Mouse (Mus musculus): ENCODE measurements around the gene Lsg1.

Gene Lsg1

DNA sequence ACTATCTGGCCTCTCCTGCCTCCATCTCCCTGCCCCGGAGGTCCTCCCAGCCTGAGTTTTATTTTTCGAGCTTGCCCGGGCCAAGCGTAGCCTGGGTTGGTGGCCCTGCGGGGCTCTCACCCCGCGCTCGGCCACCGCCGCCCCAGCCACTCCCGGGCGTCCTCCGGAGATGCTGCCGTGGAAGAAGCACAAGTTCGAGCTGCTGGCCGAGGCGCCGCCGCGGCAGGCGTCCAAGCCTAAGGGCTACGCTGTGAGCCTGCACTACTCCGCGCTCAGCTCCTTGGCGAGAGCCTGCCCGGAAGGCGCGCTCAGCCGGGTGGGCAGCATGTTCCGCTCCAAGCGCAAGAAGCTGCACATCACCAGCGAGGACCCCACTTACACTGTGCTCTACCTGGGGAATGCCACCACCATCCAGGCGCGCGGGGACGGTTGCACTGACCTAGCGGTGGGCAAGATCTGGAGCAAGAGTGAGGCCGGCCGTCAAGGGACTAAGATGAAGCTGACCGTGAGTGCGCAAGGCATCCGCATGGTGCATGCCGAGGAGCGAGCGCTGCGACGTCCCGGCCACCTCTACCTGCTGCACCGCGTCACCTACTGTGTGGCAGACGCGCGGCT, 13.1 kb upstream of the Lsg1 start:
- DNase-seq, result peak; percentile 76

DNA sequence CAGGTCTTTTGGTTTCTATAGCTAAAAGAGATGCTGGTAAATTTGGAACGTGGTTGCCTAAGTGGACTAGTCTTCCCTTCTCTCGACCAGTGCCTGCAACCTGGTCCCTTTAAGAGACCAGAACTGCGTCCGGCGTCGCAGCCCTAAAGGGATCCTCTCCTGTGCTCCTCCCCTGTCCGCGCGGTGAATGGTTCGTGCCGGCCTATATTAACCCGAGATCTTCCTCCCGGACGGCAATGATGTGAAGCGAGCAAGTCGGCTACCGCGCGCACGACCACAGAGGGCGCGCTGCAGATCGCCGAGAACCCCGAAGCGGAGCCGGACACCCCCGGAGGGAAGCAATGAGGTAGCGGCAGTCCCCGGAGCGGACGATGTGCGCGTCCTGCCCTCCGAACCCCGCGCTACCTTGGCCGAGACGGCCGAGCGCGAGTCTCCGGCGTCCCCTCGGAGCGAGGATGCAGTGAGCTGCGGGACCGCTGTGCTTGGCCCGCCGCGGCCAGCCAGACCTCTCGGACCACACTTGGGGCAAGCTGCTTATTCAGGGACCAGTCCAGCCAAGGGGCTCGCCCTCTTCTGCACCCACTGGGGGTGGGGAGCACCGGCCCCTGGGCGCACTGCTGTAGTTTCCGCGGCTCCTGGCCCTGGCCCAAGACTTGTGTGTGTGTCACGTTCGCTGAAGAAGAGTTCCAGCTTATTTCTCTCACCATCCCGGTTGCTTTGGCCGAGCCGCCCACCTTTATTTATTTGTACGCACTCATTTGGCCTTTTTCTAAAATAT, 12.3 kb upstream of the Lsg1 start, which contains the start of gene Fam43a:
Gene Fam43a, plus strand, starts transcription at position 233 of the 778 bp plus-strand sequence.
- peak; percentile 94 for DNase-seq

DNA sequence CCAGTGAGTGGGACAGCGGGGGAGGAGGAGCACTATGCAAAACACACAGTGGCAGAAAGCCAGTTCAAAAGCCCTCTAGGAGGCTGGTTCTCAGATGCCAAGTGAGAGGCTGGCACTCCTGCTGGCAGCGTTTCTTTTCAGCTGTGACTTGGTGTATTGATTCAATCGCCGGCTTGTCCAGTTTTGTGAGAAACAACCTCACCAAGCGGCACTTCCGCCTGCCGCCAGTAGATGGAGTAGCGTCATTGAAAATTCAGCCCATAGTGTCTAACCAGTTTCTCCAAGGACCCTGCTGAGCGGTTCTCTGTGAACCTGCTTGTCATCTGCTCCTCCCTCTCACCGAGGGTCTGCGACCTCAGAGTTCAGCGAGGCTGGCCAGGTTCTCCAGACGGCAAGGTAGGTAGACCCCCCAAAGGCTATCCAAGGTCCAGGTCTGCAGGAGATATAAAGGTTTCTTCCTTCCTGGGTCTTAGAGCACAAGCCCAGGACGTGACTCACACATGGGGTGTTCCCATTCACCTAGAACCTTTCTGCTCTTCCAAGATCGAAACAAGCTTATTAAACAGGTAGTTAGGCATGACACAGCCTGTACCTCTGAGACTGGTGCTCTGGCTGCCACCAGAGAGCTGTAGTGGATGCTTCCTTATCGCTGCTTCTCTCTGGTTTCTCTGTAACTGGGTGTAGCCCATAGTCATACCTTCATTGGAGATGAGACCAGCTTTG, 9.7 kb upstream of the Lsg1 start:
- DNase-seq, result peak; percentile 87

DNA sequence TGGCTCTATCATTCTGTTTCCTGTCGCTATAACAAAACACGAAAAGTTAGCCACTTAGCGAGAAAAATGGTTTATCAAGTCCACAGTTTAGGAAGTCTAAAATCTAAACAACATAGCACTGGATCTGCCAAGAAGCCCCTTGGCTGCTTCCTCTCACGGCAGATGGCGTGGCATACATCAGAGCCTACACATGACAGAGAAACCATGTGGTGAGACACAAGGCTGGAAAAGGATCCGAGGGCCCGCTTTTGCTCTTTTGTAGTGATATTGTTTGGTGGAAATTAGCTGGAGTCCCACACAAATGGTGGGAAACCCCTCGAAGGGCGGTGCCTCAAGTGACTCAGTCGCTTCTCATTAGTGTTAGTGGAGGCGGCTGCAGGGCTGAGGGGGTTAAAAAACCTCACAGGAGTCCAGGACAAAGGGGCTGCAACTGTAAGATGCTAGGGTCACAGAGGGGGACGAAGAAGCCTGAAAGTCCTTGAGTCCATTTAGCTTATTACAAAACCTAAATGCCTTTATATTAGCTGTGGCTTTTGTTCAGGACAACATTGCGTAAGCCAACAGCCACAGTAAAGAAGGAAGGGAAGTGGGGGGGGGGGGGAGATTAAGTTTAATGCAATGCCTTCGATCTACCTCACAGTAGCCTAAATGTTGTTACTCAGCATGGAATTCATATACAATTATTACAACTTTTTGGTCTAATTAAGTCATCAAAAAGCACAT, 8.6 kb upstream of the Lsg1 start:
- no peak for DNase-seq

DNA sequence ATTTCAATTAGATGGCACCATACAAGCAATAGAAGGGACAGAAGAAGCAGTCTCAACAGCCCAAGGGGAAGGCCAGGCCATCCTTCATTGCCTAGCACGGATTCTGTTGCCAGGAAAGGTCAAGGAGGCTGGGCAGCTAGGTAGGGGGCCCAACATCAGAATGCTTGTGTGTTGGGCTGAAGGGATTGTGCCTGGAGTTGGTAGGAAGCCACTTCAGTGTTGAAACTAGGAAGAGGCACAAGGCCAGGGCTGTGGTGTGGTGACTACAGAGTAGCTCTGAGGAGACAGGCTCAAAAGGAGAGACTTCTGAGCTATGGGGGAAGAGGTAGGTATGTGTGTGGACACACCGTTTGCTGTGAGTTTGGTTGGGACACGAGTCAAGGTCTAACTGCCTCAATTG, 8.0 kb upstream of the Lsg1 start:
- no peak for DNase-seq

DNA sequence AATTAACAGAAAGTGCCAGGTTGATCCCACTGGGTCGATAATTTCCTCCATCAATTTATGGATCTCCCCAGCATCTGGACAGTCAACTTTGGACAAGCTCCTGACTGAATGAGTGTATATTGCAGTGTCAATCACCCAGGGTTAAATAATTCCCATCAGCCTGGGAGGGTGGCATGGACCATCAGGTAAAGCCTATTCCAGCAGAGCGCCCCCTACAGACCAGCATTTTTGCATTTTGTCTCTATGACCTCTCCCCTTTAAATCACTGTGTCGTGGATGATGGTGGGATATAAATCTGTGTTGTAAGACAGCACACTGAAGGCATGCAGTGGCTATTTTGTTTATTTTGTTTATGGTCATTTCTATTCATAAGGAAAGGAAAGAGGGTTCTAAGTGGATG, 4.6 kb upstream of the Lsg1 start:
- DNase-seq, result no peak

DNA sequence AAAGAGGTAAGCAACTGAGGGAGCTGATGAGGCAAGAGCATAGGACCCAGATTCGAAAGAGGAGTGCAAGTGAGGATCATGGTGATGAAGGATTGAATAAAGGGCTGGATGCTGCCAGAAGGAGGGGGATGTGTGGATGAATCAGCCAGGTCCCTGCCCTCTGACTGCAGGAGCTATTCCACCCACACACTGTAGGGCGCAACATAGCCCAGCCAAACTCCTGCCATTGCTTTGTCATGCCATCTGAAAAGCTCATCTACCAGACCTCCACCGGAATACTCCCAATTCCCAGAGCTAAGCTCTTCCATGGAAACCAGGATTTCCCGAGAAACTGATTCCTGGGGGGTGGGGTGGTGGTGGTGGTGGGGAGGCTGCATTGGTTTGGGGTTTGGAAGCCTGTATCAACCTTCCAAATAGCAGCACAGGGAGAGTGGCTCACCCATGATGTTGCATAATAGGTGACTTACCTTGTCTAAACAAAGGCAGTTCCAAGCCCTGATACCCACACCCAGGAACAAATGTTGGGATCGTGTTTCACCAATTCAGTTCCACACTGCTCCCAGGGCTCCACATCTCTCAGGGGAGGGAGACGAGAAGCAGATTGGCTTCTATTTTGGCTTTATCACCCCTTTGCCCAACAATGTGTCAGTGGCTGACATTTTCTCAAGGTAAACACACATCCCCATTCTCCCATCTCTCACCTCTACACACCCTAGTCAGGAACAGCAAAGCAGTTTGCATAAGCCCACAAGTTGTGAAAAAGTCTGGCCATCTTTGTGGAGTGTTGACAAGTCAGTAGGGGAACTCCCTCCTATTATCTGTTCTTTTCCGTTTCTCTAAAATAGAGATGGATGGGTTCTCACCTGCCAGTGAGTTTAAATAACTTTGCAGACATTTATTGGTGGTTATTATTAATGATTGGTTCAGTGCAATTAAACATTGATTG, 3.1 kb upstream of the Lsg1 start:
- no peak for DNase-seq

DNA sequence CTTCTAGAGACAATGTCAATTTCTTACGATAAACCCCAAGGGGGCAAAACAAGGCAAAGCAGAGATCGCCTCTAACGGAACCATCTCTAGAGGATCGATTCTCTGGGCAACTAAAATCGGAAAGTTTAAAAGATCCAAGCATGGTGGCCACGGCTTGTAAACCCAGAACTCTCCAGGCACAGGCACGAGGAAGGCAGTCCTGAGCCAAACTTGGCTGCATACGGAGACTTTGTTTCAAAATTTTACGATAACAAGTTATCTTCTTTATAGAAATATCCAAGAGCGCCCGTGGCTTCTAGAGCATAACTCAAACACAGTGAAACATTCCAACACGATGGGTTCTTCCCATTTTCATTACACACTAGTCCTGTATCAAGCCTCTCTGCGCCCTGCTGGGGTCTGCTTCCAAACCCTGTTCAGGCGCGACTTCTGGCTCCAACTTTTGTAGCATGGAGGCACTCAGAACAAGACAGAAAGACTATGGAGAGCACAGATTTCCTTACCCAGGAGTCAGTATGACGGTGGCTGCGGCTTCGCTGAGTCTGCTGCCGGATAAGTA, 378 bp downstream of the Lsg1 start:
- no peak for DNase-seq

DNA sequence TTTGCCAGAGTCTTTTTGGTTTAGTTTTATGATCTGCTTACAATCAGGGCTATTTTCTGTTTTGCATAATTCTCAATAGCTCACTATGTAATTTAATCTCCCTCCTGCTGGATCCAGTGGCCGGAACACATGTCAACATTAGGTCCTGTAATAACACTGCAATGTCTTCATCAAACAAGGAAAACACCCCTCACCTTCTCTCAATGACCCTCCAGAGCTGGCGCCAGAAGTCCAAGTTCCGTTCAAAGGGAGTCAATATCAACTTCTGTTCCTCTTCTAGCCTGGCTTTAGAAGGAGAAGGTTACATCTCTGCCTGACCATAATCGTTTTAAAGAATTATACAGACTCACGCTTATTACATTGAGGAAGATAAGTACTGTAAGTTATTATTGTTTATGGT, 6.6 kb downstream of the Lsg1 start:
- no peak for DNase-seq

DNA sequence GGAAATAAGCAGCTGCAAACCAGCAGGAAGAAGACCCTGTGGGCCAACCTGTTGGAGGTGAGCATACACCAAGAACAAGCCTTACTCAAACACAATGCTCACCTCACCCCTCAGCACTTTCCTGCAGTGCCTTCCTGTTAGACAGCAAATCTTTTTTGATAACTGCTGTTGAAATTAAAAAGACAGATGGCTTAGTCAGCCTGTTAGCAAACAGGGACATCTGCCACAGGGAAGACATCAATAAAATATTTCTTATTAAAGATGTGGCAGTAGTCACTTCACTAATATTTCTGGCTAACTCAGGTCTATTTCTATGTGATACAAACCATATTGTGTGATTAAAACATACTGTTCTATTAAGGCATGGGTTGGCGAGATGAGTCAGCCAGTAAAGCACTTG, 11.0 kb downstream of the Lsg1 start:
- DNase-seq, result no peak

DNA sequence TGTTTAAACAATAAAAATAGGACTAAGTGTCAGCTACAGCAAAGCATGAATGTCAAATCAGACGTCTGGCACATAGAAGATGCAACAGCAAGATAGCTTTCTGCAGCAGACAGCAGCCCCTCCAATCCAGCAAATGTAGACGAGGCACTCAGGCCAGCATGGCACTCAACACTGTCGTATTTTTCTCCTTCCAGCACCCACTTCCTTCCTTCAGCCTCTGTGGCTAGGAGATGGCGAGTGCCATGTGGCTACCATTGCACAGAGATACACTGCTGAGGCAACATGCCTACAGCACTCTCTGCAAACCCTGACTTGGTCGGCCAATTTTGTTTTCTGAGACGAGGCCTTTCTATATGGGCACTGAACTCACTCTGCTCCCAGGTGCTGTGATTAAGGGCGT, 11.6 kb downstream of the Lsg1 start:
- no peak for DNase-seq

DNA sequence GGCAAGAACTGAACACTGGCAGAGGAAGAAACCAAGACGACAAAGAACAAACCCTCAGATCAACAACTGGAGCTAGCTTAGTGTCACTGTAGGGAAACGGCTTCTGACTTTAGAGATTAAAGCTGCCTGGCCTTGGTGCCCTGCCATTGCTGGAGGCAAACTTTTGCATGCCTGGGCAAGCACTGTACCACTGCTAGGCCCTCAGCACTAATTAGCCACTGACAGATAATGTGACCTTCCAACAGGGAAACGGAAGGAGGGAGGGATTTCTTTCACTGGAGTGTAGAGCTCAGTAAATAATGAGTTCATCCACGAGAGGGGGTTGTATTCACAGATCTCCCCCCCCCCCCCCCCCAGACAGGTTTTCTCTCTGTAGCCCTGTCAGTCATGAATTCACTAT, 15.2 kb downstream of the Lsg1 start:
- no peak for DNase-seq

DNA sequence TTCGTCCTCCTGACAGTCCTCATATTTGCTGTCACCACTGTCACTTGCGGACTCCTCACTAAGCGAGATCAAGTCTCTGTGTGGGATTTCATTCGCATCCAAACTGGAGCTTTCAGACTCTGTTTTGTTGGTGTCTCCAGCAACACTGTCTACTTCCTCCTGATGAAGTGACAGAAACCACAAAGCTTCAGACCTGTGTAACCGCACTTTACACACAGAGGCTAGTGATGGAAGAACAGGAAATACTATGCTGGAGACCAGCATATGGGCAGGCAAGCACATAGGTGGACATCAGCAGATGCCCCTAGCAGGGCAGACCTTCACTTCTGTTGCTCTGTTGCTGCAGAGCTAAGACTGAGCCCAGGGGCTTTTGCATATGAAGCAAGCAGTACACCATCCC, 16.0 kb downstream of the Lsg1 start:
- no peak for DNase-seq

DNA sequence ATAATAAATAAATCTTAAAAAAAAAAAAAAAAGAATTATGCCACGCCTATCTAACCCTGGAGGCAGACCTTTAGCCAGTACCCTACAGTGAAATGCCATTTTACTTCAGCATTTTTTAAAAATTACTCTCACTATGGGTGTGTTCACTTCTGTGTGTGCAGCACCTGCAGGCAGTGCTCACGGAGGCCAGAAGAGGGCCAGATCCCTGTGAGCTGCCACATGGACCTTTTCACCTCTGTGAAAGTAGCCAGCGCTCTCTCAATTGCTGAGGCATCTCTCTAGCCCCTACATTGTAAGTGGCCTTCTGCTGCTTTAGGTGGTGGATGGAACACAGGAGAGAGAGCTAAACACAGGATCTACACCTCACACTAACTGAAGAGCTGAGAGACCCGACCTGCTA, 17.2 kb downstream of the Lsg1 start:
- no peak for DNase-seq

DNA sequence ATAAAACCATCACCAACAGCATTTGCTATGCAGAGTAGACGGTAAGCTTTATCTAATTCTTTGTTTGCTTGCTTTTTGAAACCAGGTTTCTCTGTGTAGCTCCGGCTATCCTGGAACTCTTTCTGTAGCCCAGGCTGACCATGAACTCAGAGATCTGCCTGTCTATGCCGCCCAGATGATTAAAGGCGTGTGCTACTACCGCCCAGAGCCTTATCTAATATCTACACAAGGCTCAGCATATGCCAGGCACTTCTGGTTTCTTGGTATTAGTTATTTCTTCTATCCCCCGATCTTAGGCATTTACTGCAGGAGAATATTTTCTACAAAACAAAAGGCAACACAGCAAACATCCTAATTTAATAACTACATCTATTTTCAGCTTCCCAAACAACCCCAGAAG, 21.8 kb downstream of the Lsg1 start:
- no peak for DNase-seq

DNA sequence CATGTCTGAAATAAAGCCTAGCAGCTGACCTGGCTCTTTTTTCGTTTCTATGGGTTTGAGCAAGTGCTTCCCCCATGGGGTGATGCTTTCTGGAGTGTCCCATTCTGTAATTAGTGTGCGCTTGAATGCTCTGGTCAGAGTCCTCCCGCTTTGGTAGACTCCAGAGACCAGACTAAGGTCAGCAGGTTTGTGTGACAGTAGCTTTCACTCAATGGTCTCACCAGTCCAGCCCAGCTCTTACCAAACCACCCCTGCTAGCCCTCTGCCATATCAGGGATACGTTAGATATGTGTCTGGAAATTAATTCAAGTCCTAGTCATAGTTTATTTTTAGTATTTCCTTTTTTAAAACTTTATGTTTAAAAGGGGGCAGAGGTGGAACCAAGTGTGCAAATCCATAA, 26.8 kb downstream of the Lsg1 start:
- DNase-seq, result no peak

DNA sequence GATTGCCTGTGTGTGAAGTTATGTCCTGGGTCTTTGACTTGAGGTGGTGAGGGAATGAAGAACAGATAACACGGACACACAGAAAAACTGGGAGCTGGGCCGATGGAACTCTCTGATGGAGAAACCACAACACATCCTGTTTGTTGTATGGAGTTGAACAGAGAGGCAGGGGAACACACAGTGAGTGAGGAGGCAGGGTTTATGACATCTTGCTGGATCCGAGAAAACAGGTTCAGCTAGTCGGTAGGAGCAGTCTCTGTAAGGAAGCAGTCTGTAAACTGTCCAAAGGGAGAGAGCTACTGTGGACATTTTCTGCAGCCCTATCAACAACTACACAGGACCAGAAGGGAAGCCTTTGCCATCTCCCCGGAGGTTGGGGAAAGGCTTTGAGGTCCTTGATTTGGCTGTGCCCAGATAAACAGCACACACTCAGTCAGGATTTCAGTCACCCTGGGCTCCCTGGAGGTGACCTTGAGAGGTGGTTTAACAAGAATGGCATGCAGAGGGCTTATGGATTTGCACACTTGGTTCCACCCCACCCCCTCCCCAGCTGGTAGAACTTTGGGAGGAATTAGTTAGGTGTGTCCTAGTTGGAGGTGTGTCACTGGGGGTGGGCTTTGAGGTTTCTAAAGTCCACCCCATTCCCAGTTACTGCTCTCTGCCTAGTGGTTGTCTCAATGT, 27.9 kb downstream of the Lsg1 start:
- no peak for DNase-seq

DNA sequence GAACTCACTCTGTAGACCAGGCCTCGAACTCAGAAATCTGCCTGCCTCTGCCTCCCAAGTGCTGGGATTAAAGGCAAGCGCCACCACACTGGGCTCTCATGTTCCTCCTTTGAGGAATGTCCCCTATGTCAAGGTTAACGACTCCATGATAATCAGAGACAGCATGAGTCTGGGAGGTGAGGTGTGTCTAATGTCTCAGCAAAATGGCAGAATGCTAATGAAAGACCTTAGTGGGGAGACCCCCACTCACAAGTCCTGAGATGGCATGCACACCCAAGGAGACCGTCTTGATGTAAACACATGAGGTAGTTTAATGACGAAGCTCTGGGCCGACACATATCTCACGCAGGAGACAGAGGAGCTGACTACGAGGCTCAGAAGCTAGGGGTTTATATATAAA, 33.3 kb downstream of the Lsg1 start:
- no peak for DNase-seq

DNA sequence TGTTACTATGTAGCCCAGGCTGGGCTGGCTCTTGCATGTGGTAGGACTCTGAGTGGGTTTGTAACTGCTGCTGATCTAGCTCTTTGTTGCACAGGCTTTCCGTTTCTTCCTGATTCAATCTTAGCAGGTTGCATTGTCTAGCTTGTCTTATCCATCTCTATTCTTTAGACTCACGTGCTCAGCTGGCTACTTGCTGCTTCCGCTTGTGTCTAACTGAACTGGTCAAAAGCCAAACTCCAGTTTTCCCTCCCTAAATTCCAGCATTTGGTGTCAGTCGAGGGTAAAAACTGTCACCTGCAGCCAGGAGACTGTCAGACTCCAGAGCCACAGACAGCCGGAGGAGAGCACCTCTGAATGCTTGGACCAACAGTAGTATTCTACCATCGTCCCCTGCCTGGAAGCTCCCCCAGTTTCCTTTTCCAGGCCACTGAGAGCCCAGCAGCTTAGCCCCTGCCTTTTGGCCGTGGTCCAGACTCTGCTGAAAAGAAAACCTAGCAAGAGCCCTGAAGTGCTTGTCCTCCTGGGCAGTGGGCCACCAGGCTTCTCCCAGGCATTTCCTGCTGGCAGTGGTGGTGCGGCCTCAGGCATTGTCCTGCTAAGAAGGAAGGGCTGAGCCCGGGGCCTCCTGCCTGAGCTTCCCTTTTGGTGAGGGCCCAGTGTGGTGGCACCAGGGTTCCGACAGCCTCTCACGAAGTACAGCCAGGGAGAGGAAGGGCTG, 34.6 kb downstream of the Lsg1 start:
- peak; percentile 58 for DNase-seq

DNA sequence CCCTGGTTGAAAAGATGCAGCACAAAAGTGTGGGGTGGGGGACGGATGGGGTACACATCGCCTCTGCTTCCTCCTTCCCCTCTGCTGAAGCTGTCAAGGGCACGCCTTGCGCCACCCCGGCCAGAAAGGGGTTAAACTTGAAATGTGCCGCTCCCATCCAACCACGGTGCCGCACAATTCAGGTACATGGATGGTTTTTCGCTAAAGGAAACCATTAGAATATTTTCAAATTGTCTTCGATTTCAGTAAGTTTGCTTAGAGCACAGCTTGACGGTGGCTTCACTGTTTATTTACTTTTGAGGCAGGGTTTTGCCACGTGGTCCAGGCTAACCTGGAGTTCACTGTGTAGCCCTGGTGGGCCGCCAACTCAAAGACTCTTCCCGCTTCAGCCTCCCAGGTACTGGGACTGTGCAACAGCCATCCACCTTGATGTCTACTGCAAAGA, 36.6 kb downstream of the Lsg1 start, which contains the start of gene Tmem44:
Gene Tmem44, minus strand, starts transcription at position 95 of the 445 bp plus-strand sequence.
- DNase-seq, result no peak

Measured in cerebellum, adult 9-11 months (tissue).